Mouse (Mus musculus): ENCODE results near the gene Galnt4. TPM values are rescaled to one million over a fixed set of nuclear protein-coding genes. Genes with fewer than 3 reads are reported as not detected.

Gene Galnt4
- polyA plus RNA-seq, 1 experiment from 2014 or later, result 3.2 TPM

DNA sequence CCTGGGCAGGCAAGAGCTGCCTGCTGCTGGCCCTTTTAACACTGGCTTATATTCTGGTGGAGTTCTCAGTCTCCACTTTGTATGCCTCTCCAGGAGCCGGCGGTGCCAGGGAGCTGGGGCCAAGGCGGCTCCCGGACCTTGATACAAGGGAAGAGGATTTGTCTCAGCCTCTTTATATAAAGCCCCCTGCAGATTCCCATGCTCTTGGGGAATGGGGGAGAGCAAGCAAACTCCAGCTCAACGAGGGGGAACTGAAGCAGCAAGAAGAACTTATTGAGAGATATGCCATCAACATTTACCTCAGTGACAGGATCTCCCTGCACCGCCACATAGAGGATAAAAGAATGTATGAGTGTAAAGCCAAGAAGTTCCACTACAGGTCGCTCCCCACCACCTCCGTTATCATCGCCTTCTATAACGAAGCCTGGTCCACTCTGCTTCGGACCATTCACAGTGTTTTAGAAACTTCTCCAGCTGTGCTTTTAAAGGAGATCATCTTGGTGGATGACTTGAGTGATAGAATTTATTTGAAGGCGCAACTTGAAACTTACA is 548 bp downstream of the Galnt4 start:
- peak overlapping the region; percentile 83 for H3K4me2 ChIP-seq (ENCODE audit: low read length)
- peak overlapping the region; percentile 96 for H3K4me3 ChIP-seq (replicated peaks; ENCODE audit: low read length)
- H3K36me3 ChIP-seq (ENCODE audit: control insufficient read depth, insufficient read depth), result peaks cover 11% of the 10 kb centered on the region; the same call in 1 of the 2 replicates
- WGBS, result 31% methylated on average over 12 of the region's 12 CpGs
- no peaks in the 10 kb centered on the region for H3K27me3 ChIP-seq (replicated peaks; ENCODE audit: control insufficient read depth, insufficient read depth, low read length)
- H3K9ac ChIP-seq (replicated peaks; ENCODE audit: low read depth, low read length), result peak overlapping the region; percentile 42
- peaks cover 37% of the 10 kb centered on the region for H3K4me1 ChIP-seq (replicated peaks; ENCODE audit: control insufficient read depth, insufficient read depth, low read length)
- no peak for ATAC-seq
- no peaks in the 10 kb centered on the region for H3K9me3 ChIP-seq (ENCODE audit: control insufficient read depth, low read length)
- no peak overlapping the region for H3K27ac ChIP-seq (ENCODE audit: low read length)

DNA sequence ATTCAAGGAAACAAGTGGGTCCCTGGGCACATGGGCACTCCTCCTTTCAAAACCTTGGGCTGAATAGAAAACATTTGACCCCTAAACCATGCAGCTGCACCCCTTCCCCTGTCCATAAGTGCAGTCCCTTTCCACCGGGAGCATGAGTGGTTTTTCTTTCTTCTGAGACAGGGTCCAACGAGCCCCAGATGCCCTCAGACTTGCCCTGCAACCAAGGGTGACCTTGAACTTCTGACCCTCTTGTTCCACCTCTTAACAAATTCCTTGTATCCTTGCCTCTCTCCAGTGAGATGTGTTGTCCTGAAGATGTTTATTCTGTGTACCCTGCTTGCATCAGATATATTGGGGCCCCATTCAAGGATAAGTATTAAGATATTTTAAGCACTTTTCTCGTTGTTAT is 5.6 kb downstream of the Galnt4 start:
- H3K27ac ChIP-seq (ENCODE audit: low read length), result no peak overlapping the region
- no peak overlapping the region for H3K4me3 ChIP-seq (replicated peaks; ENCODE audit: low read length)
- WGBS, result 55% methylated on average over 3 of the region's 3 CpGs
- peaks cover 24% of the 10 kb centered on the region for H3K4me1 ChIP-seq (replicated peaks; ENCODE audit: control insufficient read depth, insufficient read depth, low read length)
- peaks cover 11% of the 10 kb centered on the region; the same call in 1 of the 2 replicates for H3K36me3 ChIP-seq (ENCODE audit: control insufficient read depth, insufficient read depth)
- no peak overlapping the region for H3K4me2 ChIP-seq (ENCODE audit: low read length)
- no peak for ATAC-seq
- H3K9ac ChIP-seq (replicated peaks; ENCODE audit: low read depth, low read length), result no peak overlapping the region
- no peaks in the 10 kb centered on the region for H3K27me3 ChIP-seq (replicated peaks; ENCODE audit: control insufficient read depth, insufficient read depth, low read length)
- no peaks in the 10 kb centered on the region for H3K9me3 ChIP-seq (ENCODE audit: control insufficient read depth, low read length)

DNA sequence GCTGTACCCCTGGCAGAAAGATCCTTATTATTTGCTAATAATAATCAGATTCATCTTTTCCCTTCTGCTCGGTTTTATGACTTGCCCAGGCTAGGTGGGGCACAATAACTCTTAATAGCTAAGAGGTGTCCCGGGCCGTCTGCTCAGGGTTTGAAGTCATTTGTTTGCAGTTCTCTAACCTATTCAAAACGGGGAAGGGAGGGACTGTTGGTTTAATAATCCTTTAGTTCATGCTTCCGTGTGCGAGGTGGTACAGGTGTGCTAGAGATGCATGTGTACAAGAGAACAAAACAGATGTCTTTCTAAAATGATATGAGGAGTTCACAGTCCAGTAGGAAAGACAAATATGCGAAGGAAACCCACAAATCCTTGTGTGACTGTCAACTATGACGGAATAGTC is 6.3 kb downstream of the Galnt4 start:
- Histone ChIP-seq H3K36me3 (ENCODE audit: control insufficient read depth, insufficient read depth) (peaks cover 9% of the 10 kb centered on the region; the same call in 1 of the 2 replicates), H3K27me3 (replicated peaks; ENCODE audit: control insufficient read depth, insufficient read depth, low read length) (no peaks in the 10 kb centered on the region), H3K27ac (ENCODE audit: low read length) (no peak overlapping the region), H3K9ac (replicated peaks; ENCODE audit: low read depth, low read length) (no peak overlapping the region), H3K4me2 (ENCODE audit: low read length) (no peak overlapping the region), H3K4me3 (replicated peaks; ENCODE audit: low read length) (no peak overlapping the region), H3K4me1 (replicated peaks; ENCODE audit: control insufficient read depth, insufficient read depth, low read length) (peaks cover 21% of the 10 kb centered on the region), H3K9me3 (ENCODE audit: control insufficient read depth, low read length) (no peaks in the 10 kb centered on the region)
- ATAC-seq, result no peak
- WGBS, result 84% methylated on average over 8 of the region's 8 CpGs

DNA sequence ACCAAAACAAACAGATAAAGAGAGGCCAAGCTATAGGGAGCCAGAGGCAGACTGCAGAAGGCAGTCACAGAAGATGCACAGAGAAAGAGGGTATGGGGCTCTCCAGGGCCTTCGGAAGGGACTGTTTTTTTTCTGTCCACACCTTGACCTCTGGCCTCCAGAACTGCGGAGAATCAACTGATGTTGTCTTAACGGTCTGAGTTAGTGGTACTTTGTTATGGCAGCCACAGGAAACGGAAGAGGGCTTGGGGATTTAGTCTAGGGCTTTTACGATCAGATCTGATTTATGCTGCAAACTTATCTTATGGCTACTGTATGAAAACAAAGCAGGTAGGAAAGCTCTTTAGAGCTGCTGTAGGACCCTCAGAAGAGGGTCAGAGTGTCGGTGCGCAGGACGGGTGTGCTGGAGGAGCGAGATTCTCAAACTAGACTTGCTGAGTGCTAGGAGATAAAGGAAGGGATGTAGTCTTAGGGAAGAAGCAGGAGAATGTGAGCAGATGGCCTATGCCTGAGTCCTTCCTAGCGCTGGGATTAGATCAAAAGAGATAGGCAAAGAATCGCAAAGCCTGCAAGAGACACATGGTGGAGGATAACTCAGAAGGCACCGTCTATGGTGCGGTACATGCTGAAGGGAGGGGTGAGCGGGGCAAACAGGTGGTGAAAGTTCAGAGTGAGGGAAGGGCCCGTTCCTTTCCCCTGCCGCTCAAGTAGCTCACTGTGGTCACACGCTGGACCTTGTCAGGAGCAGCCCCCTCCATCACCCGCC is 7.7 kb downstream of the Galnt4 start:
- Histone ChIP-seq H3K4me3 (replicated peaks; ENCODE audit: low read length) (no peak overlapping the region), H3K9me3 (ENCODE audit: control insufficient read depth, low read length) (no peaks in the 10 kb centered on the region), H3K4me1 (replicated peaks; ENCODE audit: control insufficient read depth, insufficient read depth, low read length) (peaks cover 13% of the 10 kb centered on the region), H3K27me3 (replicated peaks; ENCODE audit: control insufficient read depth, insufficient read depth, low read length) (no peaks in the 10 kb centered on the region), H3K9ac (replicated peaks; ENCODE audit: low read depth, low read length) (no peak overlapping the region), H3K27ac (ENCODE audit: low read length) (no peak overlapping the region), H3K4me2 (ENCODE audit: low read length) (no peak overlapping the region), H3K36me3 (ENCODE audit: control insufficient read depth, insufficient read depth) (no peaks in the 10 kb centered on the region)
- no peak for ATAC-seq
- WGBS, result 68% methylated on average over 18 of the region's 18 CpGs

DNA sequence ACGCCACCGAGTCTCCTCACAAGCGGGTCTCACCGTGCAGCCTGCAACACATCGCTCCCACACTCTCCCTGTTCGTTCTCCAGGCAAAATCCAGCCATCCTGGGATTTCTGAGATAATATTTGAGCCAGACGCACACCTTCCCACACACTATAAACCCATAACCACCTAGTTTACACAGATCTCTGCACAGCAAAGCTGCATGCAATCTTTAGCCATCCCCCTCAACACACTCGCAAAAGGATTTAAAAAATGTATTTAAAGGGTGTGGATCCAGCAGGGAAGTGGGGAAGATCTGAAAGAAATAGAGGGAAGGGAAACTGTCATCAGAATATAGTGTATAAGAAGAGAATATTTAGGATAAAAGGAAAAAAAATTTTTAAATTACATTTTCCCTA is 8.3 kb downstream of the Galnt4 start:
- no peak for ATAC-seq
- Histone ChIP-seq H3K9me3 (ENCODE audit: control insufficient read depth, low read length) (no peaks in the 10 kb centered on the region), H3K36me3 (ENCODE audit: control insufficient read depth, insufficient read depth) (no peaks in the 10 kb centered on the region), H3K27me3 (replicated peaks; ENCODE audit: control insufficient read depth, insufficient read depth, low read length) (no peaks in the 10 kb centered on the region), H3K9ac (replicated peaks; ENCODE audit: low read depth, low read length) (no peak overlapping the region), H3K4me2 (ENCODE audit: low read length) (no peak overlapping the region), H3K4me3 (replicated peaks; ENCODE audit: low read length) (no peak overlapping the region), H3K27ac (ENCODE audit: low read length) (no peak overlapping the region), H3K4me1 (replicated peaks; ENCODE audit: control insufficient read depth, insufficient read depth, low read length) (peaks cover 8% of the 10 kb centered on the region)
- WGBS, result 82% methylated on average over 8 of the region's 8 CpGs

DNA sequence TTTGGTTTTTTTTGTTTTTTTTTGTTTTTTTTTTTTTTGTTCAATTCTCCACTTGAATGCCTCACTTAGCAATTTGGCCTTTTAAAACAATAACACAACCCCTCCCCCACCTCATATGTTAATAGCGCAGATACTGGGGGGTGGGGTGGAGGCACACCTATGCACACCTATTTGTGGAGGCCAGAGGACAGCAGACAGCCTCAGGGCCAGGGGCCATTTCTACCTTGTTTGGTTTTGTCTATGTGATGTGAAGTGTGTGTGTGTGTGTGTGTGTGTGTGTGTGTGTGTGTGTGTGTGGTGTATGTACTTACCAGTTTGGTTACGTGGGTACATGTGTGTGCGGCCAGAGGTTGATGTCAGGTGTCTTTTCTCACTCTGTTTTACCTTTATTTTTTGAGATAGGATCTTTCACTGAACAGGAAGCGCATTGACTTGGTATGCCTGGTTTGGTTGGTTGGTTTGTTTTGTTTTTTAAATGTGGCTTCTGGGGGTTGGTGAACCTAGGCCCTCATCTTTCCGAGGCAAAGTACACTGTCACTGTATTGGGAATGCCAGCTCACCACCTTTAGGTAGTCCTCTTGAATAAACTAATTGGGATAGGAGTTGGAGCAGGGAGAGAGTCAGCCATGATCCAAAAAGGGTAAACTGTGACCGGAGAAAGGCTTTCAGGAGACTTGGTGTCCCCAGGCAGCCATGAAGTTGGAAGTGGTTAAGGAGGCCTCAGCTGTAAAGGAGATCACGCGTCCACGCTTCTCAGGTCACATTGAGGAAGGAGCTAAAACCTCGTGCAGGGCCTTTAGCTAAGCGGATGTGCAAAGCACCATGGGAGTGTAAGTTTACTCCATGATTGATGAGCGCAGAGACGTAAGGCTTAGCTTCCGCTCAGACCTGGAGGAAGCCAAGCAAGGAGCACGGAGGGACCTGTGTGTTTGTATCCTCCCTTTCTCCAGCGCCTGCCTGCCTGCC is 9.0 kb downstream of the Galnt4 start:
- Histone ChIP-seq H3K4me3 (replicated peaks; ENCODE audit: low read length) (no peak overlapping the region), H3K27ac (ENCODE audit: low read length) (no peak overlapping the region), H3K36me3 (ENCODE audit: control insufficient read depth, insufficient read depth) (no peaks in the 10 kb centered on the region), H3K9me3 (ENCODE audit: control insufficient read depth, low read length) (no peaks in the 10 kb centered on the region), H3K27me3 (replicated peaks; ENCODE audit: control insufficient read depth, insufficient read depth, low read length) (no peaks in the 10 kb centered on the region), H3K4me1 (replicated peaks; ENCODE audit: control insufficient read depth, insufficient read depth, low read length) (peaks cover 4% of the 10 kb centered on the region), H3K4me2 (ENCODE audit: low read length) (no peak overlapping the region), H3K9ac (replicated peaks; ENCODE audit: low read depth, low read length) (no peak overlapping the region)
- 92% methylated on average over 16 of the region's 16 CpGs for WGBS
- no peak for ATAC-seq

DNA sequence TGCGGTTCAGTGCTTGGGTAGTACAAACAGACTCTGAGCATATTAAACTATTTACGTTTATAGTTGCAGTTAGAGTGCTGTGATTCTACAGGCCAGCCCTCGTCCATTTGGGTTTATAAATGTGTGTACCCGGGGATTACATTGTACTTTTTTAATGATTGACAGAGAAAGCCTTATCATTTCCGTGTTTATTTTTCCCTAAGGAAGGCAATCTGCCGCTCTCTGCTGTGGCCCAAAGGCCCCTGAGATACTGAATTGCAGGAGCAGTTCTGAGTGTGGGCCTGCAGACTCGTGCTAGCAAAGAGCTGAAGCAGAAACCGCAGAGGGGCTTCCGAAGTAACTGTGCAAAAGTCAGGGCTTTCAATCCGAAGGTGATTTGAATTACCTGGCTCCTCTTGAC is 9.9 kb downstream of the Galnt4 start:
- Histone ChIP-seq H3K27ac (ENCODE audit: low read length) (no peak overlapping the region), H3K4me2 (ENCODE audit: low read length) (no peak overlapping the region), H3K9me3 (ENCODE audit: control insufficient read depth, low read length) (no peaks in the 10 kb centered on the region), H3K9ac (replicated peaks; ENCODE audit: low read depth, low read length) (no peak overlapping the region), H3K4me1 (replicated peaks; ENCODE audit: control insufficient read depth, insufficient read depth, low read length) (no peaks in the 10 kb centered on the region), H3K4me3 (replicated peaks; ENCODE audit: low read length) (no peak overlapping the region), H3K27me3 (replicated peaks; ENCODE audit: control insufficient read depth, insufficient read depth, low read length) (no peaks in the 10 kb centered on the region), H3K36me3 (ENCODE audit: control insufficient read depth, insufficient read depth) (no peaks in the 10 kb centered on the region)
- no peak for ATAC-seq
- 86% methylated on average over 10 of the region's 10 CpGs for WGBS

DNA sequence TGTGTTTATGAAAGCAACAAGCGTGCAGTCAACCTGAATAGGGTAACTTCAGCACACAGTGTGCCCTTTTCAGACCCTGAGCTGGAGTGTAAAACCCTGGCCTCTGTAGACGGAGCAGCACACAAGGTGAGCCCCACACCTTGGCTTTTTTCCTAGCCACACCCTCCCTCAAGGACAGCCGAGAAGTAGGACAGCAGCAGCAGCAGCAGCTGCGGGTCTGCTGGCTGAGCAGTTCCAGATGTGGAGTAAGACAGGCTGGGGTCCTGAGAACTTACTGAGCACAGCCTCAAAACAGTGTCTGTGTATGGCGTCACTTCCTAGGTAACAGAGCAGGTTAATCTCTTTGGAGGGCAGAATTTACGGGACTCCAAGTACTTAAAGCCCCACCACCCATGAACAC is 10.7 kb downstream of the Galnt4 start:
- no peak for ATAC-seq
- Histone ChIP-seq H3K27me3 (replicated peaks; ENCODE audit: control insufficient read depth, insufficient read depth, low read length) (no peaks in the 10 kb centered on the region), H3K9me3 (ENCODE audit: control insufficient read depth, low read length) (no peaks in the 10 kb centered on the region), H3K4me3 (replicated peaks; ENCODE audit: low read length) (no peak overlapping the region), H3K4me1 (replicated peaks; ENCODE audit: control insufficient read depth, insufficient read depth, low read length) (no peaks in the 10 kb centered on the region), H3K27ac (ENCODE audit: low read length) (no peak overlapping the region), H3K4me2 (ENCODE audit: low read length) (no peak overlapping the region), H3K36me3 (ENCODE audit: control insufficient read depth, insufficient read depth) (no peaks in the 10 kb centered on the region), H3K9ac (replicated peaks; ENCODE audit: low read depth, low read length) (no peak overlapping the region)
- WGBS, result 76% methylated on average over 6 of the region's 6 CpGs

DNA sequence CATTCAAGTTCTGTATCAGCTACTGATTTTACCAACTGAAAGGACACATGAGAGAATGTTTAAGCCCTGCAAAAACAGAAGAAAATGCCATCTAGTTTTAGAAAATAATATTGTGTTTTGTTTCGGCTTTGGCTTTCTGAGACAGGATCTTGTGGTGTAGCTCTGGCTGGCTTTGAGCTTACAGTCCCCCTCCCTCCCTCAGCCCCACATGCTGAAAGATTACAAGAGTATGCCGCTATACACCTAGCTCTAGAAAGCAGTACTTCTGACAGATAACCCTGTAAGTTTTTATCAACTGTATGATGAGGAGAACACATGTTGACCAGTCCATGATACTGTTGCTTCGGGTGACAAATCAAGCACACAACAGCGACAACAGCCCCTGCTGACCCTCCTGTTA is 11.5 kb downstream of the Galnt4 start:
- Histone ChIP-seq H3K9ac (replicated peaks; ENCODE audit: low read depth, low read length) (no peak overlapping the region), H3K27ac (ENCODE audit: low read length) (no peak overlapping the region), H3K4me3 (replicated peaks; ENCODE audit: low read length) (no peak overlapping the region), H3K4me2 (ENCODE audit: low read length) (no peak overlapping the region), H3K36me3 (ENCODE audit: control insufficient read depth, insufficient read depth) (no peaks in the 10 kb centered on the region), H3K4me1 (replicated peaks; ENCODE audit: control insufficient read depth, insufficient read depth, low read length) (no peaks in the 10 kb centered on the region), H3K9me3 (ENCODE audit: control insufficient read depth, low read length) (no peaks in the 10 kb centered on the region), H3K27me3 (replicated peaks; ENCODE audit: control insufficient read depth, insufficient read depth, low read length) (no peaks in the 10 kb centered on the region)
- no peak for ATAC-seq
- 90% methylated on average over 4 of the region's 4 CpGs for WGBS

Measured in forebrain, embryonic 16.5 days (tissue).